Comparison of ENCODE assay signal across 29 mouse cellular contexts in genomic region chr17:14551610-14552009, GRCm38 (mm10).
DNase-seq lines count a peak whose midpoint lies in the region; ATAC-seq and TF ChIP-seq lines count a peak whose summit lies in the region.
"Had no signal": no experiment of that assay in that cellular context is flagged by ENCODE, and none has a peak within 500 bp of the region (broad histone marks: within the 10 kb centered on the region; RNA-seq: fewer than 3 reads in every experiment).

No protein-coding gene starts in this region.

- no peaks in the 10 kb centered on the region for H3K9me3 ChIP-seq in limb, embryonic 15.5 days
- H3K9me3 ChIP-seq in limb, embryonic 10.5 days (replicated peaks), result 0 out of 2 replicates have a peak, but pooled peaks cover 4% of the 10 kb centered on the region
- H3K9me3 ChIP-seq in stomach, embryonic 14.5 days (ENCODE audit: control insufficient read depth, low read depth, low read length), result peaks cover 9% of the 10 kb centered on the region; the same call in 1 of the 2 replicates
- H3K9me3 ChIP-seq: heart, embryonic 15.5 days; liver, embryonic 13.5 days had no signal

- ATAC-seq in limb, embryonic 15.5 days (ENCODE audit: insufficient number of reproducible peaks, low FRiP score, low TSS enrichment, low read depth), result 0 out of 2 replicates have a peak, but pooled peaks have one; percentile 67
- no peak for ATAC-seq in stomach, embryonic 14.5 days (ENCODE audit: insufficient number of reproducible peaks, insufficient read depth, low FRiP score, low read depth)
- no peak for ATAC-seq in megakaryocyte-erythroid progenitor cell, adult 5-6 weeks (replicated peaks; ENCODE audit: low FRiP score, low TSS enrichment, poor library complexity, severe bottlenecking)
- ATAC-seq: forebrain, postnatal 0 days; Patski had no signal

- H3K36me3 ChIP-seq in limb, embryonic 15.5 days, result no peaks in the 10 kb centered on the region
- H3K36me3 ChIP-seq in limb, embryonic 10.5 days, result no peaks in the 10 kb centered on the region
- H3K36me3 ChIP-seq in stomach, embryonic 14.5 days (ENCODE audit: control insufficient read depth, insufficient read depth, low read length), result no peaks in the 10 kb centered on the region
- H3K36me3 ChIP-seq: heart, embryonic 15.5 days; hindbrain, embryonic 13.5 days; limb, embryonic 13.5 days; liver, embryonic 13.5 days had no signal

- peak overlapping the region; percentile 70 for H3K27ac ChIP-seq in gastrocnemius, adult 2 months
- peak overlapping the region; percentile 59 for H3K27ac ChIP-seq in limb, embryonic 15.5 days
- H3K27ac ChIP-seq in limb, embryonic 10.5 days, result no peak overlapping the region
- peak overlapping the region; percentile 68; the same call in 1 of the 2 replicates for H3K27ac ChIP-seq in stomach, embryonic 14.5 days (ENCODE audit: low read length)
- H3K27ac ChIP-seq: heart, embryonic 15.5 days; hindbrain, embryonic 13.5 days; limb, embryonic 13.5 days; liver, embryonic 13.5 days had no signal

- H3K4me2 ChIP-seq in limb, embryonic 15.5 days, result no peak overlapping the region
- no peak overlapping the region for H3K4me2 ChIP-seq in stomach, embryonic 14.5 days (replicated peaks; ENCODE audit: low read depth, low read length)
- H3K4me2 ChIP-seq: heart, embryonic 15.5 days; hindbrain, embryonic 13.5 days; limb, embryonic 13.5 days; liver, embryonic 13.5 days had no signal

- DNase-seq in gastrocnemius, adult 2 months, result peak; percentile 34
- no peak for DNase-seq in gastrocnemius, postnatal 36 days
- DNase-seq in limb, embryonic 10.5 days (ENCODE audit: low spot score), result no peak
- DNase-seq in adipocyte (ENCODE audit: low spot score), result peak; percentile 46
- DNase-seq in ovary, postnatal 10 days (ENCODE audit: low spot score), result no peak
- DNase-seq: adrenal gland, adult 2 months; cerebellum, adult 2 months; cerebellum, postnatal 25 days; embryo, embryonic 11 days; forebrain, postnatal 0 days; heart, postnatal 36 days; kidney, adult 9 months; kidney, postnatal 36 days; layer of hippocampus, postnatal 36 days; liver, embryonic 13.5 days; lung, adult 2 months; midbrain, embryonic 14.5 days; right cerebral cortex, postnatal 14 days; spleen, adult 18-20 months; thymus, adult 18-20 months; thymus, postnatal 36 days had no signal

- no peak overlapping the region for H3K9ac ChIP-seq in limb, embryonic 15.5 days
- H3K9ac ChIP-seq in stomach, embryonic 14.5 days (replicated peaks; ENCODE audit: low read depth, low read length), result no peak overlapping the region
- H3K9ac ChIP-seq: forebrain, postnatal 0 days; heart, embryonic 15.5 days; hindbrain, embryonic 13.5 days; limb, embryonic 13.5 days; liver, embryonic 13.5 days had no signal

- no peak overlapping the region for H3K4me3 ChIP-seq in gastrocnemius, adult 2 months
- no peak overlapping the region for H3K4me3 ChIP-seq in limb, embryonic 15.5 days
- H3K4me3 ChIP-seq in limb, embryonic 10.5 days, result no peak overlapping the region
- H3K4me3 ChIP-seq in stomach, embryonic 14.5 days (ENCODE audit: low read depth, low read length), result no peak overlapping the region
- H3K4me3 ChIP-seq: heart, embryonic 15.5 days; hindbrain, embryonic 13.5 days; limb, embryonic 13.5 days; liver, embryonic 13.5 days; megakaryocyte, embryonic 14.5 days had no signal

- 49% methylated on average over 4 of the region's 4 CpGs for WGBS in limb, embryonic 15.5 days
- WGBS in limb, embryonic 10.5 days, result 84% methylated on average over 4 of the region's 4 CpGs
- WGBS in stomach, embryonic 14.5 days, result 24% methylated on average over 4 of the region's 4 CpGs

- no peak for TF ChIP-seq CTCF in gastrocnemius, adult 2 months (IDR thresholded peaks at IDR 0.05)

- peaks cover 8% of the 10 kb centered on the region for H3K4me1 ChIP-seq in limb, embryonic 15.5 days
- H3K4me1 ChIP-seq in limb, embryonic 10.5 days, result no peaks in the 10 kb centered on the region
- peaks cover 8% of the 10 kb centered on the region; the same call in 1 of the 2 replicates for H3K4me1 ChIP-seq in stomach, embryonic 14.5 days (ENCODE audit: control insufficient read depth, insufficient read depth, low read length)
- H3K4me1 ChIP-seq: hindbrain, embryonic 13.5 days; limb, embryonic 13.5 days; liver, embryonic 13.5 days; megakaryocyte, embryonic 14.5 days had no signal

- intact Hi-C loops in gastrocnemius, adult 2 months (cut with DNase I), result no loop called here
- intact Hi-C loops in gastrocnemius, postnatal 36 days (cut with DNase I), result no loop called here

- H3K27me3 ChIP-seq in limb, embryonic 15.5 days, result no peaks in the 10 kb centered on the region
- no peaks in the 10 kb centered on the region for H3K27me3 ChIP-seq in limb, embryonic 10.5 days (ENCODE audit: low read depth, poor library complexity, severe bottlenecking)
- no peaks in the 10 kb centered on the region for H3K27me3 ChIP-seq in stomach, embryonic 14.5 days (ENCODE audit: control insufficient read depth, insufficient read depth, low read length)
- H3K27me3 ChIP-seq: heart, embryonic 15.5 days; hindbrain, embryonic 13.5 days; limb, embryonic 13.5 days; liver, embryonic 13.5 days; megakaryocyte, embryonic 14.5 days had no signal

Comparison
In these comparisons a context has a peak if more than half of its experiments do, and no peak if none do; other contexts are left out.
1. DNase-seq: peak in gastrocnemius, adult 2 months (single experiment) and adipocyte (single experiment); none in gastrocnemius, postnatal 36 days (0 of 2), limb, embryonic 10.5 days (single experiment) and ovary, postnatal 10 days (single experiment).